Mouse (Mus musculus) hindbrain, embryonic 12.5 days (tissue): ENCODE results near the gene Aip. TPM values are rescaled to one million over a fixed set of nuclear protein-coding genes. Genes with fewer than 3 reads are reported as not detected.
A peak's percentile ranks its signal among the peaks of the same experiment; 100 is the strongest.

ENCODE experiments used
- ATAC-seq: fragments of 200-750 bp; cut with Nextera tagmentation; 2 replicates; pipeline ENCODE4 v1.8.0; 2017; ENCODE audit warnings: moderate TSS enrichment; ENCODE audit not compliant: low FRiP score
- H3K27ac ChIP-seq: fragments of 300-500 bp; sonication (generic); 2 replicates; pipeline ENCODE4 v1.5.1; 2016; ENCODE audit warnings: mild to moderate bottlenecking
- H3K27me3 ChIP-seq: fragments of 300-500 bp; sonication (generic); 2 replicates; pipeline ENCODE4 v1.6.1; 2016; ENCODE audit warnings: mild to moderate bottlenecking
- H3K36me3 ChIP-seq: fragments of 300-500 bp; sonication (generic); 2 replicates; pipeline ENCODE4 v1.6.1; 2016; ENCODE audit warnings: mild to moderate bottlenecking
- H3K4me1 ChIP-seq: fragments of 300-500 bp; sonication (generic); 2 replicates; pipeline ENCODE4 v1.6.1; 2016
- H3K4me2 ChIP-seq: fragments of 300-500 bp; sonication (generic); replicated peaks from 2 replicates; pipeline ENCODE4 v1.6.1; 2016; ENCODE audit warnings: mild to moderate bottlenecking
- H3K4me3 ChIP-seq: fragments of 300-500 bp; sonication (generic); 2 replicates; pipeline ENCODE4 v1.5.1; 2016; ENCODE audit warnings: mild to moderate bottlenecking
- H3K9ac ChIP-seq: fragments of 300-500 bp; sonication (generic); 2 replicates; pipeline ENCODE4 v1.6.1; 2016; ENCODE audit warnings: mild to moderate bottlenecking, moderate library complexity
- H3K9me3 ChIP-seq: fragments of 300-500 bp; sonication (generic); replicated peaks from 2 replicates; pipeline ENCODE4 v1.6.1; 2016; ENCODE audit warnings: mild to moderate bottlenecking
- WGBS: fragments of 180-500 bp; shearing (Covaris S2); methylation state at CpG from one replicate; pipeline ENCODE4 v1.1.7; 2016; 5-methylcytosine and 5-hydroxymethylcytosine counted together
- polyA plus RNA-seq: library from polyadenylated mRNA; unstranded; fragments of >200 nt; fragmentation: Nextera tagmentation; extraction: Ambion mirVana; gene quantifications from 2 replicates; pipeline ENCODE4 v1.2.1, GENCODE M21; 2016

The Aip gene
- polyA plus RNA-seq: 68.8 and 71.3 TPM in 2 replicates

GRCm38 (mm10) chr19:4125741-4126696, at the start of gene Aip:
Gene Aip (minus strand): TSS chr19:4125858.
- Histone ChIP-seq H3K27ac (peak within 1 kb of the TSS; percentile 64; the same call in 1 of the 2 replicates), H3K9ac (peak within 1 kb of the TSS; percentile 76), H3K27me3 (no peaks in the 10 kb centered on the region), H3K4me2 (peak within 1 kb of the TSS; percentile 67), H3K4me3 (peak within 1 kb of the TSS; percentile 62), H3K4me1 (peaks cover 18% of the 10 kb centered on the region), H3K36me3 (peaks cover 30% of the 10 kb centered on the region), H3K9me3 (no peaks in the 10 kb centered on the region)
- ATAC-seq: peak; percentile 93
- under 1% methylated on average over 58 of the region's 64 CpGs for WGBS

GRCm38 (mm10) chr19:4172925-4173324, 47.3 kb upstream of the Aip start:
- ATAC-seq: no peak
- peaks cover 30% of the 10 kb centered on the region for H3K4me1 ChIP-seq
- H3K9me3 ChIP-seq: no peaks in the 10 kb centered on the region
- no peak overlapping the region for H3K27ac ChIP-seq
- H3K27me3 ChIP-seq: no peaks in the 10 kb centered on the region; the same call in 1 of the 2 replicates
- no peaks in the 10 kb centered on the region for H3K36me3 ChIP-seq
- H3K4me2 ChIP-seq: no peak overlapping the region
- WGBS: 56% methylated on average over 11 of the region's 11 CpGs
- H3K9ac ChIP-seq: no peak overlapping the region
- no peak overlapping the region for H3K4me3 ChIP-seq

- Histone ChIP-seq H3K4me2 (no peak overlapping the region), H3K4me3 (no peak overlapping the region), H3K36me3 (no peaks in the 10 kb centered on the region), H3K9ac (peak overlapping the region; percentile 35), H3K9me3 (no peaks in the 10 kb centered on the region), H3K4me1 (peaks cover 30% of the 10 kb centered on the region), H3K27me3 (no peaks in the 10 kb centered on the region; the same call in 1 of the 2 replicates), H3K27ac (no peak overlapping the region)
- ATAC-seq: no peak
- WGBS: 72% methylated on average over 13 of the region's 13 CpGs
Measured at GRCm38 (mm10) chr19:4171393-4172290, 46.0 kb upstream of the Aip start.

GRCm38 (mm10) chr19:4170723-4171392, 45.2 kb upstream of the Aip start:
- no peak overlapping the region for H3K4me2 ChIP-seq
- WGBS: 90% methylated on average over 10 of the region's 10 CpGs
- H3K9me3 ChIP-seq: no peaks in the 10 kb centered on the region

GRCm38 (mm10) chr19:4169810-4170209, 44.2 kb upstream of the Aip start:
- H3K9me3 ChIP-seq: no peaks in the 10 kb centered on the region
- H3K4me3 ChIP-seq: peak overlapping the region; percentile 41
- 7% methylated on average over 27 of the region's 27 CpGs for WGBS
- ATAC-seq: peak; percentile 71
- H3K4me2 ChIP-seq: peak overlapping the region; percentile 76
- H3K9ac ChIP-seq: peak overlapping the region; percentile 78
- H3K27me3 ChIP-seq: no peaks in the 10 kb centered on the region; the same call in 1 of the 2 replicates
- H3K36me3 ChIP-seq: no peaks in the 10 kb centered on the region
- peak overlapping the region; percentile 88 for H3K27ac ChIP-seq
- peaks cover 18% of the 10 kb centered on the region for H3K4me1 ChIP-seq

More at GRCm38 (mm10) chr19:4170723-4171392, 45.2 kb upstream of the Aip start:
- Histone ChIP-seq H3K27ac (no peak overlapping the region), H3K4me1 (peaks cover 29% of the 10 kb centered on the region), H3K27me3 (no peaks in the 10 kb centered on the region; the same call in 1 of the 2 replicates), H3K4me3 (no peak overlapping the region), H3K36me3 (no peaks in the 10 kb centered on the region), H3K9ac (peak overlapping the region; percentile 35)
- ATAC-seq: no peak

GRCm38 (mm10) chr19:4169378-4169784, 43.7 kb upstream of the Aip start:
- peak overlapping the region; percentile 78 for H3K9ac ChIP-seq
- H3K27ac ChIP-seq: peak overlapping the region; percentile 88
- peak; percentile 93 for ATAC-seq
- H3K4me1 ChIP-seq: peaks cover 16% of the 10 kb centered on the region
- H3K27me3 ChIP-seq: no peaks in the 10 kb centered on the region
- peak overlapping the region; percentile 76 for H3K4me2 ChIP-seq
- H3K4me3 ChIP-seq: peak overlapping the region; percentile 41
- under 1% methylated on average over 42 of the region's 43 CpGs for WGBS
- H3K9me3 ChIP-seq: no peaks in the 10 kb centered on the region
- no peaks in the 10 kb centered on the region for H3K36me3 ChIP-seq

- H3K36me3 ChIP-seq: no peaks in the 10 kb centered on the region; the same call in 1 of the 2 replicates
- H3K27ac ChIP-seq: no peak overlapping the region
- no peak overlapping the region for H3K4me3 ChIP-seq
- H3K9ac ChIP-seq: peak overlapping the region; percentile 29; the same call in 1 of the 2 replicates
- no peaks in the 10 kb centered on the region for H3K9me3 ChIP-seq
- no peak overlapping the region for H3K4me2 ChIP-seq
- no peaks in the 10 kb centered on the region for H3K27me3 ChIP-seq
- ATAC-seq: no peak
- 88% methylated on average over 9 of the region's 9 CpGs for WGBS
- peaks cover 26% of the 10 kb centered on the region for H3K4me1 ChIP-seq
Measured at GRCm38 (mm10) chr19:4166678-4167476, 41.2 kb upstream of the Aip start.

- Histone ChIP-seq H3K4me3 (no peak overlapping the region), H3K9me3 (no peaks in the 10 kb centered on the region), H3K27ac (no peak overlapping the region), H3K4me2 (no peak overlapping the region), H3K27me3 (no peaks in the 10 kb centered on the region), H3K9ac (no peak overlapping the region), H3K4me1 (peaks cover 11% of the 10 kb centered on the region), H3K36me3 (peaks cover 17% of the 10 kb centered on the region)
- no peak for ATAC-seq
- 64% methylated on average over 2 of the region's 2 CpGs for WGBS
Measured at GRCm38 (mm10) chr19:4164721-4165120, 39.1 kb upstream of the Aip start.

- Histone ChIP-seq H3K4me3 (no peak overlapping the region), H3K4me2 (no peak overlapping the region; the same call in 1 of the 2 replicates), H3K27me3 (no peaks in the 10 kb centered on the region), H3K9ac (no peak overlapping the region), H3K36me3 (peaks cover 23% of the 10 kb centered on the region), H3K27ac (0 out of 2 replicates have a peak overlapping the region, but pooled peaks have one; percentile 79), H3K9me3 (no peaks in the 10 kb centered on the region), H3K4me1 (peaks cover 10% of the 10 kb centered on the region)
- ATAC-seq: no peak
- WGBS: 87% methylated on average over 3 of the region's 3 CpGs
Measured at GRCm38 (mm10) chr19:4164100-4164499, 38.4 kb upstream of the Aip start.

GRCm38 (mm10) chr19:4163543-4163887, 37.9 kb upstream of the Aip start:
- H3K4me1 ChIP-seq: peaks cover 10% of the 10 kb centered on the region
- peak overlapping the region; percentile 59 for H3K4me3 ChIP-seq
- H3K27ac ChIP-seq: peak overlapping the region; percentile 79
- H3K4me2 ChIP-seq: peak overlapping the region; percentile 85
- H3K36me3 ChIP-seq: peaks cover 29% of the 10 kb centered on the region
- peak; percentile 28 for ATAC-seq
- H3K9me3 ChIP-seq: no peaks in the 10 kb centered on the region
- 37% methylated on average over 4 of the region's 4 CpGs for WGBS
- peak overlapping the region; percentile 61 for H3K9ac ChIP-seq
- H3K27me3 ChIP-seq: no peaks in the 10 kb centered on the region
